Mouse (Mus musculus): ENCODE measurements at regions not wholly inside any gene's neighbourhood (a gene's known extent, or its start where the extent isn't known, plus 50 kb on each side); places are given as distances from the start of the nearest gene placed in this dataset.

- Histone ChIP-seq H3K9ac (ENCODE audit: low read depth, low read length) (no peak overlapping the region), H3K4me2 (ENCODE audit: low read depth, low read length) (no peak overlapping the region), H3K4me1 (ENCODE audit: control insufficient read depth, low read depth, low read length) (no peaks in the 10 kb centered on the region), H3K4me3 (ENCODE audit: low read depth, low read length) (no peak overlapping the region), H3K27me3 (ENCODE audit: control insufficient read depth, insufficient read depth, low read depth, low read length) (no peaks in the 10 kb centered on the region), H3K36me3 (ENCODE audit: control insufficient read depth, insufficient read depth) (no peaks in the 10 kb centered on the region), H3K9me3 (replicated peaks; ENCODE audit: control insufficient read depth, low read length) (no peaks in the 10 kb centered on the region), H3K27ac (ENCODE audit: low read length) (no peak overlapping the region)
- ATAC-seq (ENCODE audit: low read depth): no peak
- WGBS (ENCODE audit: insufficient replicate concordance): 59% methylated on average over 6 of the region's 6 CpGs
These were observed 383.0 kb upstream of the Mgmt start for GRCm38 (mm10) chr7:136511389-136511788.

- Histone ChIP-seq H3K27ac (ENCODE audit: low read length) (no peak overlapping the region), H3K36me3 (ENCODE audit: control insufficient read depth, insufficient read depth) (no peaks in the 10 kb centered on the region), H3K4me2 (ENCODE audit: low read depth, low read length) (no peak overlapping the region), H3K4me1 (ENCODE audit: control insufficient read depth, low read depth, low read length) (no peaks in the 10 kb centered on the region), H3K9me3 (replicated peaks; ENCODE audit: control insufficient read depth, low read length) (no peaks in the 10 kb centered on the region), H3K9ac (ENCODE audit: low read depth, low read length) (no peak overlapping the region), H3K4me3 (ENCODE audit: low read depth, low read length) (no peak overlapping the region), H3K27me3 (ENCODE audit: control insufficient read depth, insufficient read depth, low read depth, low read length) (no peaks in the 10 kb centered on the region)
- no peak for ATAC-seq (ENCODE audit: low read depth)
- 53% methylated on average over 1 of the region's 1 CpGs for WGBS (ENCODE audit: insufficient replicate concordance)
These were observed 379.0 kb upstream of the Mgmt start for GRCm38 (mm10) chr7:136515376-136515775.

GRCm38 (mm10) chr7:136525821-136526220 is 368.6 kb upstream of the Mgmt start:
- Histone ChIP-seq H3K9ac (ENCODE audit: low read depth, low read length) (no peak overlapping the region), H3K9me3 (replicated peaks; ENCODE audit: control insufficient read depth, low read length) (no peaks in the 10 kb centered on the region), H3K27me3 (ENCODE audit: control insufficient read depth, insufficient read depth, low read depth, low read length) (no peaks in the 10 kb centered on the region), H3K4me1 (ENCODE audit: control insufficient read depth, low read depth, low read length) (no peaks in the 10 kb centered on the region), H3K4me2 (ENCODE audit: low read depth, low read length) (no peak overlapping the region), H3K4me3 (ENCODE audit: low read depth, low read length) (no peak overlapping the region), H3K36me3 (ENCODE audit: control insufficient read depth, insufficient read depth) (no peaks in the 10 kb centered on the region), H3K27ac (ENCODE audit: low read length) (no peak overlapping the region)
- 70% methylated on average over 9 of the region's 9 CpGs for WGBS (ENCODE audit: insufficient replicate concordance)
- ATAC-seq (ENCODE audit: low read depth): no peak

- no peaks in the 10 kb centered on the region for H3K9me3 ChIP-seq (replicated peaks; ENCODE audit: control insufficient read depth, low read length)
- no peaks in the 10 kb centered on the region for H3K27me3 ChIP-seq (ENCODE audit: control insufficient read depth, insufficient read depth, low read depth, low read length)
- WGBS (ENCODE audit: insufficient replicate concordance): 66% methylated on average over 8 of the region's 8 CpGs
- no peak for ATAC-seq (ENCODE audit: low read depth)
- no peak overlapping the region for H3K4me3 ChIP-seq (ENCODE audit: low read depth, low read length)
- no peak overlapping the region for H3K27ac ChIP-seq (ENCODE audit: low read length)
- no peaks in the 10 kb centered on the region for H3K36me3 ChIP-seq (ENCODE audit: control insufficient read depth, insufficient read depth)
- no peak overlapping the region for H3K9ac ChIP-seq (ENCODE audit: low read depth, low read length)
- no peaks in the 10 kb centered on the region for H3K4me1 ChIP-seq (ENCODE audit: control insufficient read depth, low read depth, low read length)
- no peak overlapping the region for H3K4me2 ChIP-seq (ENCODE audit: low read depth, low read length)
These were observed 364.2 kb upstream of the Mgmt start for GRCm38 (mm10) chr7:136530006-136530785.

- H3K27me3 ChIP-seq (ENCODE audit: control insufficient read depth, insufficient read depth, low read depth, low read length): no peaks in the 10 kb centered on the region
- H3K4me2 ChIP-seq (ENCODE audit: low read depth, low read length): no peak overlapping the region
- ATAC-seq (ENCODE audit: low read depth): no peak
- H3K27ac ChIP-seq (ENCODE audit: low read length): no peak overlapping the region
- H3K4me3 ChIP-seq (ENCODE audit: low read depth, low read length): no peak overlapping the region
- WGBS (ENCODE audit: insufficient replicate concordance): 61% methylated on average over 7 of the region's 7 CpGs
- H3K9ac ChIP-seq (ENCODE audit: low read depth, low read length): no peak overlapping the region
- H3K4me1 ChIP-seq (ENCODE audit: control insufficient read depth, low read depth, low read length): no peaks in the 10 kb centered on the region
- no peaks in the 10 kb centered on the region for H3K9me3 ChIP-seq (replicated peaks; ENCODE audit: control insufficient read depth, low read length)
- no peaks in the 10 kb centered on the region for H3K36me3 ChIP-seq (ENCODE audit: control insufficient read depth, insufficient read depth)
These were observed 363.1 kb upstream of the Mgmt start for GRCm38 (mm10) chr7:136531301-136531700.

GRCm38 (mm10) chr7:136541876-136542655 is 352.3 kb upstream of the Mgmt start:
- Histone ChIP-seq H3K4me3 (ENCODE audit: low read depth, low read length) (no peak overlapping the region), H3K4me2 (ENCODE audit: low read depth, low read length) (no peak overlapping the region), H3K36me3 (ENCODE audit: control insufficient read depth, insufficient read depth) (no peaks in the 10 kb centered on the region), H3K9me3 (replicated peaks; ENCODE audit: control insufficient read depth, low read length) (no peaks in the 10 kb centered on the region), H3K4me1 (ENCODE audit: control insufficient read depth, low read depth, low read length) (no peaks in the 10 kb centered on the region), H3K27me3 (ENCODE audit: control insufficient read depth, insufficient read depth, low read depth, low read length) (no peaks in the 10 kb centered on the region), H3K9ac (ENCODE audit: low read depth, low read length) (no peak overlapping the region), H3K27ac (ENCODE audit: low read length) (no peak overlapping the region)
- ATAC-seq (ENCODE audit: low read depth): no peak

- Histone ChIP-seq H3K4me3 (ENCODE audit: low read depth, low read length) (no peak overlapping the region), H3K36me3 (ENCODE audit: control insufficient read depth, insufficient read depth) (no peaks in the 10 kb centered on the region), H3K27me3 (ENCODE audit: control insufficient read depth, insufficient read depth, low read depth, low read length) (no peaks in the 10 kb centered on the region), H3K27ac (ENCODE audit: low read length) (no peak overlapping the region), H3K9ac (ENCODE audit: low read depth, low read length) (no peak overlapping the region), H3K4me1 (ENCODE audit: control insufficient read depth, low read depth, low read length) (no peaks in the 10 kb centered on the region), H3K4me2 (ENCODE audit: low read depth, low read length) (no peak overlapping the region), H3K9me3 (replicated peaks; ENCODE audit: control insufficient read depth, low read length) (no peaks in the 10 kb centered on the region)
- WGBS (ENCODE audit: insufficient replicate concordance): 59% methylated on average over 7 of the region's 7 CpGs
- no peak for ATAC-seq (ENCODE audit: low read depth)
These were observed 351.5 kb upstream of the Mgmt start for GRCm38 (mm10) chr7:136542896-136543295.

GRCm38 (mm10) chr7:136547837-136548236 is 346.6 kb upstream of the Mgmt start:
- no peak overlapping the region for H3K4me2 ChIP-seq (ENCODE audit: low read depth, low read length)
- ATAC-seq (ENCODE audit: low read depth): no peak
- WGBS (ENCODE audit: insufficient replicate concordance): 43% methylated on average over 3 of the region's 3 CpGs
- no peaks in the 10 kb centered on the region for H3K27me3 ChIP-seq (ENCODE audit: control insufficient read depth, insufficient read depth, low read depth, low read length)
- no peak overlapping the region for H3K9ac ChIP-seq (ENCODE audit: low read depth, low read length)
- H3K27ac ChIP-seq (ENCODE audit: low read length): no peak overlapping the region
- H3K4me3 ChIP-seq (ENCODE audit: low read depth, low read length): no peak overlapping the region
- no peaks in the 10 kb centered on the region for H3K36me3 ChIP-seq (ENCODE audit: control insufficient read depth, insufficient read depth)
- H3K4me1 ChIP-seq (ENCODE audit: control insufficient read depth, low read depth, low read length): no peaks in the 10 kb centered on the region
- H3K9me3 ChIP-seq (replicated peaks; ENCODE audit: control insufficient read depth, low read length): no peaks in the 10 kb centered on the region

- Histone ChIP-seq H3K4me1 (ENCODE audit: control insufficient read depth, low read depth, low read length) (no peaks in the 10 kb centered on the region), H3K36me3 (ENCODE audit: control insufficient read depth, insufficient read depth) (no peaks in the 10 kb centered on the region), H3K9me3 (replicated peaks; ENCODE audit: control insufficient read depth, low read length) (no peaks in the 10 kb centered on the region), H3K4me3 (ENCODE audit: low read depth, low read length) (no peak overlapping the region), H3K4me2 (ENCODE audit: low read depth, low read length) (no peak overlapping the region), H3K9ac (ENCODE audit: low read depth, low read length) (no peak overlapping the region), H3K27me3 (ENCODE audit: control insufficient read depth, insufficient read depth, low read depth, low read length) (no peaks in the 10 kb centered on the region), H3K27ac (ENCODE audit: low read length) (no peak overlapping the region)
- WGBS (ENCODE audit: insufficient replicate concordance): 25% methylated on average over 4 of the region's 4 CpGs
- ATAC-seq (ENCODE audit: low read depth): no peak
These were observed 338.0 kb upstream of the Mgmt start for GRCm38 (mm10) chr7:136556436-136556835.

Data from liver, embryonic 16.5 days (tissue).